Mouse (Mus musculus) 416B (cell line): ENCODE measurements at regions not wholly inside any gene's neighbourhood (a gene's known extent, or its start where the extent isn't known, plus 50 kb on each side); places are given as distances from the start of the nearest gene placed in this dataset.
A peak's percentile ranks its signal among the peaks of the same experiment; 100 is the strongest.

Experiments
- DNase-seq: peaks from one replicate; pipeline ENCODE4 v3.0.0; 2011; ENCODE audit warnings: low read depth

- peak; percentile 23 for DNase-seq
These were observed 54.2 kb upstream of the Rfpl4b start for GRCm38 (mm10) chr10:38875667-38876245.

- DNase-seq: no peak
These were observed 57.7 kb upstream of the Rfpl4b start for GRCm38 (mm10) chr10:38879271-38879670.

- peak; percentile 8 for DNase-seq
These were observed 59.1 kb upstream of the Rfpl4b start for GRCm38 (mm10) chr10:38880642-38881187.

DNA sequence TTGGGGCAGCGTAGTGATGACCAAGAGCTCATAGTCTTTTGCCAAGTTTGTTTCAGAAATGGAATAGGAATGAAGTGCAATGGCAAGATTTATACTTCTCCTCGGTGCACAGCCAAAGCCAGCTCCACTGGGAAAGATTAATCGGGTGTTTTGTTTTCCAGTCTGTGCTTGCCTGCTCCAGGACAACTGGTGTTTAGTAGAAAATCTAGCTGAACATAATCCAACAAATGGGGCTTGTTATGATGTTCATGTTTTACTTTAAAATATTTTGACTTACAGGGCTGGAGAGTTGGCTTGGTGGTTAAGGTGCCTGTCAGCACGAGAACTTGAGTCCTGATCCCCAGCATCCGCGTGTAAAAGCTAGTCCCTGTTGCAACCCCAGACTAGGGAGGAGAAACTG, 60.6 kb upstream of the Rfpl4b start:
- DNase-seq: no peak

DNA sequence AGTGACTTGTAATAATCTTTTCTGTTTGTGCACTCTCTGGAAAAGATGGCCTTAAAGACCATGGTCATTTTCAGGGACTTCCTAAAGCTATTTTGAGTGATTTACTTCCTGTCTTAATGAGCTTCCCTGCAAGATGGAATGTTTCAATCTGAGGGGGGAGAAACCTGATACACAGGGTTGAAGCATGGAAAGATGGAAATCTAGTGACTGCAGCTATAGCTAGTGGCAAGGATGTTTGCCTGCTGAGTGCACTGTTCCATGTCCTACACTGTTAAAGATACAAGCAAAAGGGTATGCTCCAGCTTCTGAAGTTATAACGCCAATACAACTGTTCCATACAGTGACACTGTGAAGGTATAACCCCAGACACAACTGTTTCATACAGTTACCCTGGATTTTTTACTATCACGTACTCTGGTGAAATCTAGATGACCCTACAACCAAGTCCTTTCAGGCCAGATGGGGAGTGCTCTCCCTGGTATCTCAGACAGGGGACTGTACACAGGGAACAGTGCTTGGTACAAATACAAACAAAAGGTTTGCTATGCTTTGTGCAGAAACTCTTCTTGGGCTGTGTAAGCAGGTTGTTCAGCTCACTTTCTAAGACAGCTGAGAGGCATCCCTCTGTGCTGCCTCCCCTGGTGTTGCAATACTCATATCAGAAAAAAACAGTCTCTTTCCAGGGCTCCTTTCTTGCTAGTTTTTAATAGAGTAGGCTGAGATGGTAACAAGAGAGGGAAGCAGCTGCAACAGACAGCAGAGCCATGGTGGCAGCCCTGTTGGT, 62.4 kb upstream of the Rfpl4b start:
- DNase-seq: no peak

- no peak for DNase-seq
These were observed 63.1 kb upstream of the Rfpl4b start for GRCm38 (mm10) chr10:38884641-38885040.

DNA sequence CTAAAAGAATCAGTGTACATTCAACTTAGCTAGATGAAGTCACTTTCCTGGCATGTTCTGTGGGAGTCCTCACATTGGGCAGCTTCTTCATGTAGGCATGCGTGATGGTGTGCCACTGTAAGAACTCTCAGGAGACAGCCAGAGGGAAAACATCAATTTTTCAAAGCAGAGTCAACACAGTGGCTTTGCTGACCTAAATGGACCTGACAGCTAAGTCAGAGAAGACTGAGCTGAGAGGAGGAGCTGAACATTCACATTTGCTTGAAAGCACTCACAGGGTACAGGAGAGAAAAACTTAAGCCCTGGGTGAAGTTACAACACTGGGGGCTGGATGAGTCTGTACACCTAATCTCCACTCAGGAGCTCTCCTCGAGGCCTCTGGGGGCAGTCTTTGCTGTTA, 64.9 kb upstream of the Rfpl4b start:
- no peak for DNase-seq

- no peak for DNase-seq
These were observed 66.3 kb upstream of the Rfpl4b start for GRCm38 (mm10) chr10:38887896-38888295.

DNA sequence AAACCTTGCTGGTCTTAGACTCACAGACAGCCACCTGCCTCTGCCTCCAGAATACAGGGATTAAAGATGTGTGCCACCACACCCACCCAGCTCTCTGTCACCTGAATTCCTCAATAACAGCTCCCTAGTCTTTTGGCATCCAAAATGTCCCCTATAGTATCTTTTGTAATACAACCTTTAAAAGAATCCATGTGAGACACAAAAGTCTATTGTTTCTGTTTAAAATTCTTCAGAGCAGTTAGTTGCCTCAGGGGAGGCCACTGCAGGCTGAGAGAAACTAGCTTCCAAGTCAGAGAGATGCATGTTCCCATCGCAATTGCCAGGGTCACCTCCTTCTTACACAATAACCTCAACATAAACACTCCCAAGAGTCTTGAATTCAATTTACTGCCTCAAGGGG, 70.6 kb upstream of the Lama4 start:
- DNase-seq: no peak

- DNase-seq: no peak
These were observed 69.7 kb upstream of the Lama4 start for GRCm38 (mm10) chr10:38895656-38896055.

- no peak for DNase-seq
These were observed 67.7 kb upstream of the Lama4 start for GRCm38 (mm10) chr10:38897573-38897972.

GRCm38 (mm10) chr10:38906121-38906520, 59.2 kb upstream of the Lama4 start:
- DNase-seq: no peak

GRCm38 (mm10) chr10:38907835-38908234, 57.5 kb upstream of the Lama4 start:
- no peak for DNase-seq

GRCm38 (mm10) chr10:38908277-38908676, 57.0 kb upstream of the Lama4 start:
- DNase-seq: no peak

DNA sequence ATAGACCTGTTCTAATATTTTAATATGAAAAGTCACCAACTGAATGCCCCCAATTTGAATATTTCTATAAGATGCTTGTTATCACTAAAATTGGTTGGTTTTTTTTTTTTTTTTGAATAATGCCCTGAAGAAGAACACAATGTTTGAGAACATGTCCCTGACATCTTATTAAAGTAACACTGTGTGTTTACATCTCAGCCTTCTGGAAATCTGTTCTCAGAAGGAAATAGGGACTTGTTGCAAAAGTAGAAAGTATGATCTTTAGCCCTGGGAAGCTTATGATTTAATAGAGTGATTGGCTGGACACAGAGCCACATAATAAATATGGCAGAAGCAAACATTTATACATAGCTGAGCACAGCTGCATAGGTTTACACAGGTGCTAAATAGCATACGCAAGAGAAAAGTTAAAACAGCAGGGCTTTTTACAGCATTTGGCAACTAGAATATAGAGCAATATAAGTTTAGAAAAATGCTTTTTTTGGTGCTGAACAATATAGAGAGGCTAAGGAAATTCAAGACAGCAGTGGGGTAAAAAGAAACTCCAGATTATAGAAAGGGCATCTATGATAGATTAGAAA, 56.1 kb upstream of the Lama4 start:
- DNase-seq: no peak

DNA sequence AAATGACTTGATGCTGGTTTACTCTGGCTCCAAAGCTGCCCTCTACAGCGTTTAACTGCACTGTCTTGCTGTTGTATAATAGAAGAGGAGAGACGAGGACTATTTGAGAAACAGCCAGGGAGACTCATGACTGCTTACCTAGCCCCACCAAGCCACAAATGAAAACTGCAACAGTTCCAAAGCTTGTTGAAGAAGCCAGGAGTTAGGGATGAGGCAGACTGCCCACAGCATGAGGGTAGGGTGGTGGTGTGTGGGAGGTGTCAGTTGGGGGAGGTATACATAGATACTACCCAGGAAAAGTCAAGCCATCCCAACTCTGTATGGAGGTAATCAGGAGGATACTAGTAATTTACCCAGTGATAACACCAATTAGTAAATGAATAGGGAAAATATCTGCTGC, 55.5 kb upstream of the Lama4 start:
- no peak for DNase-seq

- no peak for DNase-seq
These were observed 52.3 kb upstream of the Lama4 start for GRCm38 (mm10) chr10:38913013-38913412.
